Mouse (Mus musculus): ENCODE results near the gene Frem3. TPM values are rescaled to one million over a fixed set of nuclear protein-coding genes. Genes with fewer than 3 reads are reported as not detected.

Frem3 gene
- 0.05 and 0.10 TPM in 2 replicates for polyA plus RNA-seq (2015; fragmentation: Nextera tagmentation; extraction: Ambion mirVana)

GRCm38 (mm10) chr8:80610549-80611440 lies at the start of gene Frem3:
Gene Frem3, plus strand, starts transcription at chr8:80611080.

GRCm38 (mm10) chr8:80739155-80739924 lies 128.5 kb downstream of the Frem3 start, which contains the start of gene Smarca5:
Gene Smarca5, minus strand, starts transcription at chr8:80739497.

Other genes starting within 250 kb of the Frem3 start
- gene Gypa, start 117.3 kb upstream of the Frem3 start, polyA plus RNA-seq (2015; fragmentation: Nextera tagmentation; extraction: Ambion mirVana) = 1.3 and 3.0 TPM in 2 replicates
- 26.1 and 30.3 TPM in 2 replicates for gene Smarca5, start 128.4 kb downstream of the Frem3 start, polyA plus RNA-seq (2015; fragmentation: Nextera tagmentation; extraction: Ambion mirVana)

Data from urinary bladder, postnatal 0 days (tissue).